Mouse (Mus musculus) lung, embryonic 16.5 days (tissue): ENCODE data around the gene Zfp981. TPM values are rescaled to one million over a fixed set of nuclear protein-coding genes. Genes with fewer than 3 reads are reported as not detected.
"Not testable (repeated sequence)": the region's sequence is repeated elsewhere in the genome, so short reads cannot be mapped to it uniquely, and the experiment has no call there.

Experiments
- ATAC-seq: fragments of 200-750 bp; cut with Nextera tagmentation; 2 replicates; pipeline ENCODE4 v1.8.0; 2017; ENCODE audit warnings: low read depth, mild to moderate bottlenecking, moderate library complexity
- H3K27ac ChIP-seq: fragments of 300-500 bp; sonication (generic); 2 replicates; pipeline ENCODE4 v1.5.1; 2014; ENCODE audit warnings: mild to moderate bottlenecking, control low read depth, low read length
- H3K27me3 ChIP-seq: fragments of 300-500 bp; sonication (generic); 2 replicates; pipeline ENCODE4 v1.6.1; 2014; ENCODE audit warnings: low read depth, low read length, mixed read lengths; ENCODE audit not compliant: control insufficient read depth, insufficient read depth
- H3K36me3 ChIP-seq: fragments of 300-500 bp; sonication (generic); 2 replicates; pipeline ENCODE4 v1.6.1; 2014; ENCODE audit warnings: low read length; ENCODE audit not compliant: control insufficient read depth, insufficient read depth
- H3K4me1 ChIP-seq: fragments of 300-500 bp; sonication (generic); replicated peaks from 2 replicates; pipeline ENCODE4 v1.6.1; 2014; ENCODE audit warnings: low read length, mixed read lengths; ENCODE audit not compliant: control insufficient read depth, insufficient read depth
- H3K4me2 ChIP-seq: fragments of 300-500 bp; sonication (generic); 2 replicates; pipeline ENCODE4 v1.6.1; 2014; ENCODE audit warnings: low read depth, low read length, control low read depth
- H3K4me3 ChIP-seq: fragments of 300-500 bp; sonication (generic); 2 replicates; pipeline ENCODE4 v1.5.1; 2014; ENCODE audit warnings: mild to moderate bottlenecking, low read length, control low read depth
- H3K9ac ChIP-seq: fragments of 300-500 bp; sonication (generic); 2 replicates; pipeline ENCODE4 v1.6.1; 2014; ENCODE audit warnings: low read length, control low read depth
- H3K9me3 ChIP-seq: fragments of 300-500 bp; sonication (generic); 2 replicates; pipeline ENCODE4 v1.6.1; 2016; ENCODE audit warnings: low read length; ENCODE audit not compliant: control insufficient read depth
- WGBS: fragments of 180-500 bp; shearing (Covaris S2); extraction: QIAGEN DNeasy Blood & Tissue Kit; methylation state at CpG from one replicate; pipeline ENCODE4 v1.1.7; 2014; 5-methylcytosine and 5-hydroxymethylcytosine counted together
- polyA plus RNA-seq: library from polyadenylated mRNA; unstranded; fragments of >200 nt; fragmentation: Nextera tagmentation; extraction: Ambion mirVana; gene quantifications from 2 replicates; pipeline ENCODE4 v1.2.1, GENCODE M21; 2015

Zfp981 gene
- polyA plus RNA-seq = 0.09 TPM in 1 of 2 replicates, not detected in the other

DNA sequence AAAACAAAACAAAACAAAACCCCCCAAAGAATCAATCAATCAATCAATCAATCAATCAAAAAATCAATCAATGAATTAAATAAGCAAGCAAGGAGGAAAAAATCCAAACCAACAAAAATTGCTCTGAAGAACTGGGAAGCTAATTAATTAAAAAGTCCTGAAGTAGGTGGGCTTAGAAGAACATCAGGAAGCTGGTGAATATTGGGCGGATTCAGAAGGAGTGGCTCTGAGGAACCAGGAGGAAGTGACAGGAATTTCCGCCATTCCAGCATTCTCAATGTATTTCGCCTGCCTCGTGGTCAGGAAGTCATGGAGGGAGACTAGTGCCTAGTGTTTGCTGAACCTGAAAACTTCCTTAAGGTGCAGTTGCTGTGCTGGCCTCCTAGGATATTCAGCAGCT is at the start of gene Zfp981:
TSS of gene Zfp981 (plus strand) at position 301 of the 400 bp plus-strand sequence.
- not testable (repeated sequence) for H3K36me3 ChIP-seq, H3K27ac ChIP-seq, H3K4me2 ChIP-seq, H3K27me3 ChIP-seq, H3K4me3 ChIP-seq, H3K9ac ChIP-seq, ATAC-seq, H3K4me1 ChIP-seq
- 84% methylated on average over 4 of the region's 4 CpGs for WGBS
- peaks cover 23% of the 10 kb centered on the region for H3K9me3 ChIP-seq

DNA sequence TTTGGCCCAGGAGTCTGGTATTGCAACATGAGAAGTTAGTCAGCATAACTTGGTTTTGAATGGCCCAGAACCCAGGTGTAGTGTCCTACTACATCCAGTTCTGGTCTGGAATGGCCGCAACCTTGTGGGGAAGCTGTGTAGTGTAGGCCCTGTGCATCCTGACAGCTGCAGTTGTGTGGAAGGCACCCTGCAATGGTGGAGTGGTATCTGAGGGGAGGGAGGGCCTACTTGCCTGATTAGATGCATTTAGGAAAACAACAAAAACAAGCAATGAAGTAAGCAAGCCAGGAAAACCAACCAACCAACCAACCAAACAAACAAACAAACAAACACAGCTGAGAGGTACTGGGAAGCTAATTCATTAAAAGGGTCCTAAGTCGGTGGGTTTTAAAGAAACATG is 49.3 kb upstream of the Zfp981 start:
- ATAC-seq = not testable (repeated sequence)

DNA sequence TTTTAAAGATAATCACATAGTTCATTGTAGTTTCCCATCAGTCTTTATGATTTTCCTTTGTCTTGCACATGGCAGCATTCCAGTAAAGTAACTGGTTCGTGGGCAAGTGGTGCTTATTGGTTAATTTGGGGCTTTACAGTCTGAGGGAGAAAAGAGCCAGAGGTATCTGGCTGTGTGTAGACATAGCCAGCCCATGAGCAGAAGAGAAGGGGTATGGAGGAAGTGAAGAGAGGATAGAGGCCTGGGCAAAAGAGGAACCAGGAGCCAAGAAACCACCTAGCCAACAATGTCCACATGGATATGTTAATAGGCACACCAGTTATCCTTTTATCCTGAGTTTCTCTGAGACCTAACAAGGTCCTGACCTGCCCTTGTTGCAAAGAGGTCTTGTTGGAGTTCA is 47.7 kb upstream of the Zfp981 start:
- ATAC-seq, H3K27ac ChIP-seq, H3K9ac ChIP-seq, H3K4me1 ChIP-seq, H3K4me3 ChIP-seq, H3K36me3 ChIP-seq, H3K4me2 ChIP-seq, H3K27me3 ChIP-seq: not testable (repeated sequence)
- 44% methylated on average over 1 of the region's 1 CpGs for WGBS
- peaks cover 48% of the 10 kb centered on the region for H3K9me3 ChIP-seq

More for the DNA sequence above, 49.3 kb upstream of the Zfp981 start:
- not testable (repeated sequence) for H3K9ac ChIP-seq, H3K4me2 ChIP-seq, H3K27me3 ChIP-seq, H3K4me3 ChIP-seq, H3K4me1 ChIP-seq, H3K27ac ChIP-seq, H3K36me3 ChIP-seq
- peaks cover 39% of the 10 kb centered on the region for H3K9me3 ChIP-seq
- 79% methylated on average over 2 of the region's 2 CpGs for WGBS

DNA sequence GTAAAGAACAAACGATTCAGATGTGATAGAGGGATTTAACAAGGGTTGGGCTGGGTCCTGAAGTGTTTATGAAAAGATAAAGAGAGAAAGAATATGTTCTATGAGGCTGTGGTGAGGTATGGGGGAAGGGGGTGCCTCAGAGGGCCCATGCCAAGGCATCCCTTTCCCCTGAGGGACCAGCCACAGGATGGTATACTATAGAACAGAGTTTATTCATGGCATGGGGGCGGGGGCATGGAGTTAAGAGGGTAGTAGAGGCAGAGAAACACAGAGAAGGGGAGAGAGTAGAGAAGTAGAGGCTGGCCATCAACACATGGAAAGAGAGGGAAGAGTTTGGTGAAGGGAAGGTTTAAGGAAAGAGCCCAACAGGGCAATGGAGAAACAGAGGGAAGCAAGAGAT is 46.9 kb upstream of the Zfp981 start:
- Histone ChIP-seq H3K9ac (no peak overlapping the region), H3K4me1 (no peaks in the 10 kb centered on the region), H3K4me3 (no peak overlapping the region), H3K9me3 (peaks cover 53% of the 10 kb centered on the region), H3K27ac (no peak overlapping the region), H3K36me3 (no peaks in the 10 kb centered on the region), H3K27me3 (no peaks in the 10 kb centered on the region), H3K4me2 (no peak overlapping the region)
- no peak; the same call in 1 of the 2 replicates for ATAC-seq
- 31% methylated on average over 2 of the region's 2 CpGs for WGBS

DNA sequence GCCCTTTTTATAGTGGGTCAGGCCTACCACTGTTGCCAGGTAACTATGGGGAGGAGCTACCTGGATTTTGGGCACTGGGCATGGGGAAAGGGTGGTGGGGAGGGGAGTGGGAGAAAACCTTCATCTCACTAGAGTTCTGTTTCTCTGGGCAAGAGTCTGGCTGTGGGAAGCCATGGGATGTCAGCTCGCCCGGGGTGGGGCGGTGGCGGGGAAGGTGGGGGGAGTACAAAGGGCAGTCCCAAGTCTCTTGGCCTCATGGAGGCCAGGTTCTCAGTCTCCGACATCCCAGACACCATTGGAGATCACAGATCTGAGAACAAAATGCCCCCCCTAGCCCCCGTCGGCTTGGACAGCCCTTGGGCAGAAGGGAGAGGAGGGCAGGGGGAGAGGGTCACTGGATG is 46.5 kb upstream of the Zfp981 start:
- H3K9ac ChIP-seq = no peak overlapping the region
- H3K4me2 ChIP-seq = no peak overlapping the region
- H3K4me1 ChIP-seq = no peaks in the 10 kb centered on the region
- peaks cover 50% of the 10 kb centered on the region for H3K9me3 ChIP-seq
- no peak overlapping the region for H3K4me3 ChIP-seq
- H3K27me3 ChIP-seq = no peaks in the 10 kb centered on the region
- no peak overlapping the region for H3K27ac ChIP-seq
- 91% methylated on average over 7 of the region's 7 CpGs for WGBS
- H3K36me3 ChIP-seq = no peaks in the 10 kb centered on the region
- peak; percentile 30 for ATAC-seq

DNA sequence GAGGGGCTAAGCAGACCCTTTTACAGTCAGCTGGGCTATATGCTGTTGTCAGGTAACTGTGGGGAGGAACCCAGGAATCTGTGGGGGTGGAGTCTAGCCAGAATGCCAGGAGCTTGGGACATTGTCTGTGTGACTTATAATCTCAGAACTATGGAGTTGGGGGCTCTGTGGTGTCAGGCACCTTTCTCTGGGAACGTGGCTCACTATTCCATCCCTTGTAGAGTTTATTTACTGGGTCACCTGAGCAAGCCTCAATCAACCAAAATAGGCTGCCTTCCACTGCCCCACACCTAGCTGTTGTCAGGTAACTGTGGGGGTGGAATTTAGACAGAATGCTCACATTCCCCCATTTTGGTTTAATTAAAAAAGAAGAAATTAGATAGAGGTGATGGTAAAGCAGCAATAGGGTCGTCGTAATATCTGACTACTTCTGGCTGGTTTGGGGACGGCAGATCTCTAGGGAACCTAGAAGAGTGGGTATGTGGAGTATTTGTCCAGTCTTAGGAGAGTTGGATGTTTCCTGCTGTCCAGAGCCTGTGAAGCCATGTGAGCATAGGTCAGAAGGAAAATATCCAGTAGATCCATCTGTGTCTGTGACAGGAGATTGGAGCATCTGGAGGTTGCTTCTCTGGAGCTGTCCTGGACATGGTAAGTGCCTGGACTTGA is 45.6 kb upstream of the Zfp981 start:
- WGBS = 69% methylated on average over 4 of the region's 4 CpGs
- Histone ChIP-seq H3K9ac (no peak overlapping the region), H3K4me1 (no peaks in the 10 kb centered on the region), H3K4me2 (no peak overlapping the region), H3K27me3 (no peaks in the 10 kb centered on the region), H3K4me3 (no peak overlapping the region), H3K36me3 (no peaks in the 10 kb centered on the region), H3K27ac (no peak overlapping the region), H3K9me3 (peaks cover 52% of the 10 kb centered on the region)
- no peak for ATAC-seq

DNA sequence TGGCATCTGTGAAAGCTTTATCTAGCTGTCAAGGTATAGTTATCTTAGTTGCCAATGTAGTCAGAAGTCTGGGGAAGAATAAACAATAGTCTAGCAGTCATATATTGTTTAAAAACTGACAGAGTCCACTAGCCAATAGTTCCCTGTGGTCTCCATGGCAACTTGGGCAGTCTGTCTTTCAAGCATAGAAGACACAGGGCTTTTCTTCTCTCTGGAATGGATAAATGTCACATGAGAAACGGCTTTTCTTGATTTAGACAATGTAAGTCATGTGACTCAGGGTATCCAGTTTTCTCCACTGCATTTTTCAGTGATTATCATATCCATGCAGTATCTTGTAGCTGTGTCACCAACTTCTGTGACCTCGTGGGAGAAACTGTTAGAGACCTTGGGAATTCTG is 44.7 kb upstream of the Zfp981 start:
- ATAC-seq = no peak
- Histone ChIP-seq H3K4me1 (no peaks in the 10 kb centered on the region), H3K9ac (no peak overlapping the region), H3K36me3 (no peaks in the 10 kb centered on the region), H3K4me3 (no peak overlapping the region), H3K27me3 (no peaks in the 10 kb centered on the region), H3K27ac (no peak overlapping the region), H3K4me2 (no peak overlapping the region), H3K9me3 (peaks cover 52% of the 10 kb centered on the region)
- WGBS = 51% methylated on average over 2 of the region's 2 CpGs

DNA sequence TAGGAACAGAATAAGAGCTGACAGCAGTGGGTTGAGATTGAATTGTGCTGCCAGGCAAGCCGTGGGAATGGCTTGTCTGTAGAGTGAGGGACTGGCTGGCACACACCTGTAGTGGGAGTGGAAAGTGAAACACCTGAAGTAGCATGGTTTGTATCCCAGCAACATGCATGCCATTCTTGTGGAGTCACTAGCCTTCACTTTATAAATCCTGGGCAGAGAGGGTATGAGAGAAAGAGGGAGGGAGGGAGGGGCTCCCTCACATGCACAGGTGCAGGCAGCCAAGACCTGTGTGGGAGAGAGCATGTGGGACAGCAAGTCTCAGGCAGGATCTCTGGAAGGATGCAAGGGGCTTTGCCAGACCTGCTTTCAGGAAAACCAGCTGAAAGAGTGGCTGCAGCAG is 44.1 kb upstream of the Zfp981 start:
- WGBS = 60% methylated on average over 1 of the region's 1 CpGs

DNA sequence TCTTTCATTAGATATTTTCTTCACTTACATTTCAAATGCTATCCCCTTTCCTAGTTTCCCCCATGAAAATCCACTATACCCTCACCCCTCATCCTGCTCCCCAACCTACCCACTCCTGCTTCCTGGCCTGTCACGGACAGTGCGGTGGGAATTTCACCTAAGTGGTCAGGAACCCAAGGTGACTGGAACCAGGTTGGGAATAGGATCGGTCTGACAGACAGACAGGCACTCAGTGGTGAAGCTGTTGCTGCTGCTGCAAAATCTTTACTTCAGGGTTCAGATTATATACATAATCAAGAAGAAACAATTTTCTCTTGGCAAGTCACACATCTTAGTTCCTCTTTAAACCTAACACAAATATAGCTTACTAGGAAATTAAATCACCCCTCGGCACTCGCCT is 42.0 kb upstream of the Zfp981 start:
- H3K36me3 ChIP-seq, H3K27me3 ChIP-seq, H3K9ac ChIP-seq, H3K4me2 ChIP-seq, H3K4me1 ChIP-seq, H3K4me3 ChIP-seq, H3K27ac ChIP-seq, ATAC-seq: not testable (repeated sequence)
- peaks cover 46% of the 10 kb centered on the region for H3K9me3 ChIP-seq
- WGBS = 77% methylated on average over 5 of the region's 5 CpGs

More for the DNA sequence above, 44.1 kb upstream of the Zfp981 start:
- Histone ChIP-seq H3K9ac (no peak overlapping the region), H3K36me3 (no peaks in the 10 kb centered on the region), H3K4me1 (no peaks in the 10 kb centered on the region), H3K4me3 (no peak overlapping the region), H3K27ac (no peak overlapping the region), H3K4me2 (no peak overlapping the region), H3K27me3 (no peaks in the 10 kb centered on the region), H3K9me3 (peaks cover 49% of the 10 kb centered on the region)
- ATAC-seq = peak; percentile 24; the same call in 1 of the 2 replicates
